Mouse (Mus musculus): ENCODE results near the gene Fkbp9.

DNA sequence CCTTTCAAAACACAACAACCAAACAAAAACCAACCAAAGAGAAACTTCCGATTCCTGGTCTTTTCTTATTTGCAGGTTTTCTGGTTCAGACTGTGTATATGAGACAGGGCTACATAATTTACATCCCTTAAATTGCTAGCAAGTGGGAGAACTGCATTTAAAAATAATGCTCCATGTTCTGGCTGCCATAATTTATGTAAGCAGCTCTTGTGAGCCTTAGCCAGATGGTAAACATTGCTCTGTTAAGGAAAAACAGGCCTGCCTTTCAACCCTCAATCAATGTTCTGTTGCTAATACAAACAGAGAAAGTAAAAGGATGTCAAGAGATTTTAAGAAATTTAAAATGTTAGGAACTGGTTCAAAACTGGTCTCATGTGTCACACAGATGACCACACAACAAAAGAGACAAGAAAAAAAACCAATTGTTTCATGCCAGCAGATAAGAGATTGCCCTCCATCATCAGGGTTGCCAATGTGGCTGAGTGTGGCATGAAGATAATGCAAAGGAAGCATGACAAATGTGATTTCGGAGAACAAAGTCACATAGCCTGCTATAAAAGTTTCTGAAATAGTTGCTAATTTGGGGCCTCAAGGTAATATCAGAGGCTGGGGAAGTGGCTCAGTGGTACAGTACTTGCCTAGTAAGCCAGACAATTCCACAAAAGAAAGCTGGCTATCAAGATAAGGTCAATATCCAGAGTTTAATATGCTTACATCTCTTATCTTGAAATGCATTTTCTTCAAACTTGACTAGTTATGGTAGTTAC lies 81.4 kb downstream of the Fkbp9 start:
- TF ChIP-seq CTCF (IDR thresholded peaks at IDR 0.05; ENCODE audit: low read depth), result no peak
- TF ChIP-seq EP300 (IDR thresholded peaks at IDR 0.05; ENCODE audit: low read depth), result no peak
